Mouse (Mus musculus) stomach, postnatal 0 days (tissue): ENCODE results near the gene Dnajb8.

Experiments used
- CTCF ChIP-seq: IDR thresholded peaks from 2 replicates; pipeline ENCODE4 v1.5.1; 2016; ENCODE audit warnings: antibody characterized with exemption, low read depth, mild to moderate bottlenecking, moderate library complexity
- EP300 ChIP-seq: optimal IDR thresholded peaks from 2 replicates; pipeline ENCODE3; 2016; ENCODE audit warnings: antibody characterized with exemption

GRCm38 (mm10) chr6:88267068-88267467 lies 45.0 kb downstream of the Dnajb8 start:
- no peak for TF ChIP-seq CTCF
- TF ChIP-seq EP300, result no peak
